Mouse (Mus musculus) heart, embryonic 13.5 days (tissue): ENCODE data around the gene Traf4. TPM values are rescaled to one million over a fixed set of nuclear protein-coding genes. Genes with fewer than 3 reads are reported as not detected.

Source experiments
- ATAC-seq: fragments of 200-750 bp; cut with Nextera tagmentation; 2 replicates; pipeline ENCODE4 v1.8.0; 2017; ENCODE audit warnings: moderate TSS enrichment; ENCODE audit not compliant: insufficient number of reproducible peaks, low FRiP score, low TSS enrichment; ENCODE audit errors: extremely low read depth
- H3K27ac ChIP-seq: fragments of 300-500 bp; sonication (generic); replicated peaks from 2 replicates; pipeline ENCODE4 v1.5.1; 2015; ENCODE audit warnings: moderate library complexity, mild to moderate bottlenecking, inconsistent platforms
- H3K27me3 ChIP-seq: fragments of 300-500 bp; sonication (generic); replicated peaks from 2 replicates; pipeline ENCODE4 v1.6.1; 2015; ENCODE audit warnings: mild to moderate bottlenecking, inconsistent platforms
- H3K36me3 ChIP-seq: fragments of 300-500 bp; sonication (generic); 2 replicates; pipeline ENCODE4 v1.6.1; 2015; ENCODE audit warnings: mild to moderate bottlenecking, inconsistent platforms
- H3K4me1 ChIP-seq: fragments of 300-500 bp; sonication (generic); 2 replicates; pipeline ENCODE4 v1.6.1; 2015; ENCODE audit warnings: inconsistent platforms
- H3K4me2 ChIP-seq: fragments of 300-500 bp; sonication (generic); 2 replicates; pipeline ENCODE4 v1.6.1; 2015; ENCODE audit warnings: inconsistent platforms, mild to moderate bottlenecking, moderate library complexity
- H3K4me3 ChIP-seq: fragments of 300-500 bp; sonication (generic); 2 replicates; pipeline ENCODE4 v1.5.1; 2015; ENCODE audit warnings: moderate library complexity, mild to moderate bottlenecking, inconsistent platforms
- H3K9ac ChIP-seq: fragments of 300-500 bp; sonication (generic); 2 replicates; pipeline ENCODE4 v1.6.1; 2015; ENCODE audit warnings: inconsistent platforms, mild to moderate bottlenecking, moderate library complexity
- H3K9me3 ChIP-seq: fragments of 300-500 bp; sonication (generic); 2 replicates; pipeline ENCODE4 v1.6.1; 2016; ENCODE audit warnings: inconsistent platforms
- WGBS: fragments of 180-500 bp; shearing (Covaris S2); methylation state at CpG from one replicate; pipeline ENCODE4 v1.1.7; 2015; ENCODE audit warnings: mixed read lengths; 5-methylcytosine and 5-hydroxymethylcytosine counted together
- polyA plus RNA-seq: library from polyadenylated mRNA; unstranded; fragments of >200 nt; fragmentation: Nextera tagmentation; extraction: Ambion mirVana; gene quantifications from 2 replicates; pipeline ENCODE4 v1.2.1, GENCODE M21; 2015

The Traf4 gene
- polyA plus RNA-seq, 1 experiment from 2014 or later = 43.0 TPM

DNA sequence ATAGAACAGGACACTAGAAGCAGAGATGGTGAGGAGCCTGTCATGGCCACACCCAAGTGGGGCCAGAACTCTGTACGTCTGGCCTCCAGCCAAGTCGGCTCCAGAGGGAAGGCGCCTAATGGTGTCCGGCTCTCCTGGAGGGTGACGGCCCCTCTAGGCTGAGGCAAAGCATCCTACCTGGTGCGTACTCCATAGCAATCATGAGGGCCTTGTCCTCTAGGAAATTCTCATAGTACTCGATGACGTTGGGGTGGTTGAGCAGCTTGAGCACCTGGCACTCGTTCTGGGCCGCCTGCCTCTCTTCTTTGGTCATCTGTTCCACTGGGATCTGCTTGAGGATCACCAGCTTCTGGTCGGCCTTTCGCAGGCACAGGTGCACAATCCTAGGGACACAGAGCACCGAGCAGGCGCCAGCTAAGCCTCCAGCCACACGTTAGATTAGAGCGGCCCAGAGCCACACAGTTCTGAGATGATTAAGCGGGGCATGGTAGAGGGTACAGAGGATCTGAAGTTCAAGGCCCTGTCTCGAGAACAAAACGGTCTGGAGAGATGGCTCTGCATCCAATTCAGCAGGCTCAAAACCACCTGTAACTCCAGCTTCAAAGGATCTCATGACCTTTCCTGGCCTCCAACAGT is 7.5 kb upstream of the Traf4 start:
- peaks cover 17% of the 10 kb centered on the region for H3K36me3 ChIP-seq
- H3K4me3 ChIP-seq = no peak overlapping the region
- no peak overlapping the region for H3K4me2 ChIP-seq
- H3K9me3 ChIP-seq = no peaks in the 10 kb centered on the region
- H3K9ac ChIP-seq = peak overlapping the region; percentile 39; the same call in 1 of the 2 replicates
- H3K27me3 ChIP-seq = no peaks in the 10 kb centered on the region
- no peak overlapping the region for H3K27ac ChIP-seq
- peaks cover 37% of the 10 kb centered on the region for H3K4me1 ChIP-seq
- 75% methylated on average over 19 of the region's 19 CpGs for WGBS
- no peak for ATAC-seq

DNA sequence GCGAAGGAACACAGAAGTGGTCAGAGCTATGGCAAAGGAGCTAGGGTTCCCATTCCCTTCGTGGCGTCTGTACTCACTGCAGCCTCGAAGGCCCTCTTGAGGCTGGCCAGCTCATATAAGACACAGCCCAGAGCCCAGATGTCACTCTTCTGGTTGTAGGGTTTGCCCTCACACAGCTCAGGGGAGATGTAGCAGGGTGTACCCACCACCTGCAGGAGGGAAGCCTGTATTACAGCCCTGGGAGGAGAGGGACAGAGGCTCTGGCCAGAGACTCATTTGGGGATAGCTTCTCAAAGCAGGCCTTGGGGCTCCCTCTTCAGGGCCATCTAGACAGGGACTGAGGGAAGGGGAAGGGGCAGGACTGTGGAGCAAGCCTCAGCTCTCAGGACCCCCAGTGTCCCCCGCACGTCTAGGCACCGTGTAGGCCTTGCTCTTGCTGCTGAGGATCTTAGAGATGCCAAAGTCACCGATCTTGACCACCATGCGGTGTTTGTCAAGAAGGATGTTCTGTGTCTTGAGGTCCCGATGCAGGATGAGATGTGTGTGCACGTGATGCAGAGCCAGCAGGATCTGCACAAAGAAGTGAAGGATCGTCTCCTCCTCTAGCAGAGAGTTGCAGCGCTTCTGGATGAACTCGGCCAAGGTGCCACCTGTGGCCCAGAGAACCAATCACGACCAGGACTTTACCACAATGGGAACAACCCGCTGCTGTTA is 6.8 kb upstream of the Traf4 start:
- H3K4me2 ChIP-seq = no peak overlapping the region
- ATAC-seq = no peak
- H3K27ac ChIP-seq = no peak overlapping the region
- H3K9me3 ChIP-seq = no peaks in the 10 kb centered on the region
- no peak overlapping the region for H3K9ac ChIP-seq
- peaks cover 17% of the 10 kb centered on the region for H3K36me3 ChIP-seq
- H3K4me3 ChIP-seq = no peak overlapping the region
- peaks cover 32% of the 10 kb centered on the region for H3K4me1 ChIP-seq
- no peaks in the 10 kb centered on the region for H3K27me3 ChIP-seq
- WGBS = 76% methylated on average over 16 of the region's 16 CpGs

DNA sequence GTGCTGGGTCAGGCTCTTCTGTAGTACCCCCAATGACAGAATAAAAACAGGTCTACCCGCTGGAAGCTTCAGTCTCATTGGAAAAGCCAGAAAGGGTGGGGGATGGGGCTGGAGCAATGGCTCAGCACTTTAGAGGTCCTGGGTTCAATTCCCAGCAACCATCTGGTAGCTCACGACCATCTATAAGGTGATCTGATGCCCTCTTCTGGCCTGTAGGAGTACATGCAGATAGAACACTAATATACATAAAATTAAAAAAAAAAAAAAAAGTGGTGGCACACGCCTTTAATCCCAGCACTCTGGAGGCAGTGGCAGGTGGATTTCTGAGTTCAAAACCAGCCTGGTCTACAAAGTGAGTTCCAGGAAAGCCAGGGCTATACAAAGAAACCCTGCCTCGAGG is 5.9 kb upstream of the Traf4 start:
- H3K27me3 ChIP-seq = no peaks in the 10 kb centered on the region
- H3K4me2 ChIP-seq = no peak overlapping the region
- H3K36me3 ChIP-seq = peaks cover 17% of the 10 kb centered on the region
- H3K9me3 ChIP-seq = no peaks in the 10 kb centered on the region
- no peak overlapping the region for H3K9ac ChIP-seq
- no peak overlapping the region for H3K4me3 ChIP-seq
- 70% methylated on average over 4 of the region's 4 CpGs for WGBS
- H3K4me1 ChIP-seq = peaks cover 36% of the 10 kb centered on the region
- no peak for ATAC-seq
- no peak overlapping the region for H3K27ac ChIP-seq

DNA sequence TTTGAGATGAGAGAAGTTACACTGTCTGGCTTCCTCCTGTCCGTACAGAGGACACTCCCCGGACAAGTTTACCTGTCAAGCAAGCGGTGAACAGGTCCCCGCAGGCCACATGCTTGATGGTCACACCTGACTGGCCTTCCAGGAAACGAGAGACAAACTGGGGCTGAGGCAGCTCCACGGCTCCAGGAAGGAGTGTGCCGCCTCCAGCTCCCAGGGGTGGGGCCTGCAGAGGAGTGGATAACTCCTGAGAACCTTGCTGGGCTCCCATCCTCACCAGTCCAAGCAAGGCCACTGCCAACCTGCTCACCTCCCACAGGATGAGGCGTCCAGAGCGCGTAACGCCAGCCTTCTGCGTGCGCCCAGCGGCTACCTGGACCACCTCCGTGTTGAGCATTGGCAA is 4.9 kb upstream of the Traf4 start:
- Histone ChIP-seq H3K9ac (no peak overlapping the region), H3K36me3 (peaks cover 17% of the 10 kb centered on the region), H3K4me2 (no peak overlapping the region), H3K4me3 (no peak overlapping the region), H3K4me1 (peaks cover 37% of the 10 kb centered on the region), H3K27ac (no peak overlapping the region), H3K9me3 (no peaks in the 10 kb centered on the region), H3K27me3 (no peaks in the 10 kb centered on the region)
- ATAC-seq = no peak
- WGBS = 85% methylated on average over 15 of the region's 15 CpGs

DNA sequence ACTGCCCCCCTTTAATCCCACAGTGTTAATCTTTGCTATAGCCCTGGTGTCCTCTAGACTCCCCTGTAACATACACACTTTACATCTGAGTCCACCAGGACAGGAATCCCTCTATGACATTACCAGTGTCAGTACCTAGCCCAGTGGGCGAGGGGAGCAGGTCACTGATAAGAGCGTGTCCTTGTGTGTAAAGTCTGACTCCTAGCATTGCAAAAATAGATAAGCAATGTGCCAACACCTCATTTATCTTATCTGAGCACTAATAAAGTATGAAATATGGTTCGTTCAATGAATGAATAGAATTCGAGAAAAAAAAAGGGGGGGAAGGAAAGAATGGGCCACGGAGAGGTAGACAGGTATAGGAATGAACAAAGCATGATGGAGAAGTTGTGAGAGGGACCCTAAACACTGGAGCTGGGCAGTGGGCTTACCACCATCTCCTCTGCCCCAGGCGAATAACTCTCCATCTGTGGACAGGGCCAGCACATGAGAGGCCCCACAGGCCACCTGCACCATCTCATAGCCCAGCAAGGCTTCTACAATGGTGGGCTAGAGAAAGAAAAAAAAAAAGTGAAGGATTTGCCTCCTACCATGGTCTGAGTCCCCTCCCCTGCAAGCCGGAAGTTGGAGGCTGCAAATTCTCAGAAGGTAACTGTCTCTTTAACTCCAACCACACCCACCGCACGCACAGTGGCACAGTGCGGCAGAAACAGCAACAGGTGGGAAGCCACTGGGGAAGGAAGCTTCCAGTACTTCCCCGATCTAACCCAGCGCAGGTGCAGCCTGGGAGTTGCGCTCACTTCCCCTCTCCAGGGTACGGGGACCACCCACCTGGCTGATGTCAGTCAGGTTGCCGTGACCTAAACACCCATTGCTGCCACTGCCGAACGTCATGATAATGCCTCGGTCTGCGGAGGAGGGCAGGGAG is 3.4 kb upstream of the Traf4 start:
- ATAC-seq = no peak
- no peak overlapping the region for H3K27ac ChIP-seq
- H3K27me3 ChIP-seq = no peaks in the 10 kb centered on the region
- peaks cover 17% of the 10 kb centered on the region for H3K36me3 ChIP-seq
- no peak overlapping the region for H3K9ac ChIP-seq
- no peaks in the 10 kb centered on the region for H3K9me3 ChIP-seq
- no peak overlapping the region for H3K4me3 ChIP-seq
- WGBS = 57% methylated on average over 19 of the region's 19 CpGs
- peak overlapping the region; percentile 32; the same call in 1 of the 2 replicates for H3K4me2 ChIP-seq
- H3K4me1 ChIP-seq = peaks cover 30% of the 10 kb centered on the region

DNA sequence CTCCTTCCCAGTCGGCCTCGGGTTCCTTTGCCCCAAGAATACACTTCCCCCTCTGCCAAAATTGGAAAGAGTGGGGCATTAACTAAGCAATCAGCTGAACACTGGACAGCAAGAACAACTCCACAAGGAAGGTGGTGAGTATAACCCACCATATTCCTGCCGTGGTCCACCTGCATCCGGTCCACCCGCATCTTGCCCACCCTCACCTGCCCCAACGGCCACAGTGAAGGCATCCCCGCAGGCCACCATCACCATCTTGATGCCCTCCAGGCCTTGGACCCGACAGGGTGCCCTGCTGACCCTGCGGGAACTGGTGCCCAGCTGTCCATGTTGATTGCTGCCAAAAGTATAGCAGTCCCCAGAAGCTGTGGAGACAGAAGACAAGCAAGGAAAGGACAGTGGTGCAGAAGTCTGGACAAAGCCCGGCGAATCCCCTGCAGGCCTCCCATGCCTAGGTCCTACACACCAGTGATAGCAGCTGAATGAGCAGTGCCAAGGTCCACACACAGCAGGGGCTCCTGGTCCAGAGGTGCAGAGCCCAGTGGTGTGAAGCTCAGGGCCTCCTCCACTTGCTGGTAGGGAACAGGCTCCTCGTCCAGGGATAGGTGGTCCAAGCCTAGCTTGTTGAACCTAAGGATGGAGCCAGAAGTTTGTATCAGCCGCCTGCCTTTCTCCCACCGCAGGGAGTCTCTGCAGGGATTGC is 2.0 kb upstream of the Traf4 start:
- Histone ChIP-seq H3K4me3 (no peak overlapping the region), H3K4me1 (peaks cover 38% of the 10 kb centered on the region), H3K9ac (no peak overlapping the region), H3K27me3 (no peaks in the 10 kb centered on the region), H3K4me2 (no peak overlapping the region), H3K36me3 (peaks cover 16% of the 10 kb centered on the region), H3K27ac (no peak overlapping the region), H3K9me3 (no peaks in the 10 kb centered on the region)
- ATAC-seq = no peak
- 86% methylated on average over 14 of the region's 14 CpGs for WGBS

DNA sequence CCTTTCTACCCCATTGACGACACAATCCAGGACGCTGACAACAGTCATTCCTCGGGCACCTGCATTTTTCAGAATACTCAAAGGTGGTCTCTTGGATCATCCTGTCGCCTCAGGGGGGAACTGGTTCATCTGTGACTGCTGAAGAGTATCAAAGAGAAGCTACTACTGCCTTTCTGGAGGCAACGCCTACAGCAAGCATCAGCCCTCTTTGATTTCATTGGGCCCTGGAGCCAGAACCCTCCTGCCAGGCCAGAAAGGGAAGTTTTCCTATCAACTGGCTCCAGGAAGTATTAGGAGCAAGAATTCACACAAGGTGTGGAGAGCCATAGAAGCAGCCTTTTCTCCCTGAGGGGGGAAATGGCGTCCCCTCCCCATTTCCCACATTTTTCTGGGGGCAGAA is 1.3 kb upstream of the Traf4 start:
- H3K4me3 ChIP-seq = no peak overlapping the region
- H3K9ac ChIP-seq = no peak overlapping the region
- WGBS = 66% methylated on average over 6 of the region's 6 CpGs
- no peaks in the 10 kb centered on the region for H3K27me3 ChIP-seq
- H3K4me2 ChIP-seq = no peak overlapping the region
- H3K4me1 ChIP-seq = peaks cover 39% of the 10 kb centered on the region
- H3K36me3 ChIP-seq = peaks cover 16% of the 10 kb centered on the region
- no peak overlapping the region for H3K27ac ChIP-seq
- ATAC-seq = no peak
- H3K9me3 ChIP-seq = no peaks in the 10 kb centered on the region

DNA sequence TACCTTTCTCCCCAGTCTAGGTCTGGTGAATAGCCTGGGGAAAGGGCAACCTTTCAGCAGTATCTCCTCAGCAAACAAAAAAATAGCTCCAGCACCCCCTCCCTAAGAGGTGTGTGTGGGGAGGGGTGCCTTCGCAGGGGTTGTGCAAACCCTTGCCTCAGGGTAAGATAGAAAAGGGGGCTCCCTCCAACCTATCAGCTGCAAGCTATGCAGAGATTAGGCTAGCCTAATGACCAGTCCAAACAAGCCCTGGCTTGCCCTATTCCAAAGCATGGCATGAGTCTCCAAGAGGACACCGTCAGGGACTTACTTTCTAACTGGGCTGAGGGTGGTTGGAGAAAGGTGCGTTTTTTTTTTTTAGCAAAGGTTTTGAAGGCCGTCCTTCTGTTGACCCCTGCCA is 772 bp upstream of the Traf4 start:
- Histone ChIP-seq H3K27ac (peak overlapping the region; percentile 96), H3K9ac (peak overlapping the region; percentile 94), H3K4me1 (peaks cover 39% of the 10 kb centered on the region), H3K36me3 (peaks cover 18% of the 10 kb centered on the region), H3K4me2 (peak overlapping the region; percentile 80), H3K27me3 (no peaks in the 10 kb centered on the region), H3K4me3 (peak overlapping the region; percentile 84), H3K9me3 (no peaks in the 10 kb centered on the region)
- 46% methylated on average over 4 of the region's 4 CpGs for WGBS
- ATAC-seq = no peak

DNA sequence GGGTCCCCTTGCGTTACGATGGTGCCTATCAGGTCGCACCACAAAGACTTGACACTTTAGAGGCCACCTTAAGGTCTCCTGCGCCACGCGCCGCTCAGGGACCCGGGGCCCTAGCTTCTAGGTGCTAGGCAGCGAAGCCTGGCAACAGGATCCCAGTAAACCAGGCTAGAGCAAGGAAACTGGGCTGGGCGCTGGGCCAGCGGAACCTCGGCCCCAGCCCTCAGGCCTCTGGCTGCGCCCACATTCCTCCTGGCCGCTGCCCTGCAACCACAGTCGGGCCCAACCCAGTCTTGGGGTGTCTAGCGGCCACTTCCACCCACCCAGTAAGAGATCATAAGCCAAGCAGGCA is 346 bp upstream of the Traf4 start:
- Histone ChIP-seq H3K9me3 (no peaks in the 10 kb centered on the region), H3K4me2 (peak overlapping the region; percentile 80), H3K4me1 (peaks cover 39% of the 10 kb centered on the region), H3K4me3 (peak overlapping the region; percentile 84), H3K27me3 (no peaks in the 10 kb centered on the region), H3K27ac (peak overlapping the region; percentile 96), H3K36me3 (peaks cover 18% of the 10 kb centered on the region), H3K9ac (peak overlapping the region; percentile 94)
- peak; percentile 14; the same call in 1 of the 2 replicates for ATAC-seq
- WGBS = 1% methylated on average over 16 of the region's 16 CpGs

DNA sequence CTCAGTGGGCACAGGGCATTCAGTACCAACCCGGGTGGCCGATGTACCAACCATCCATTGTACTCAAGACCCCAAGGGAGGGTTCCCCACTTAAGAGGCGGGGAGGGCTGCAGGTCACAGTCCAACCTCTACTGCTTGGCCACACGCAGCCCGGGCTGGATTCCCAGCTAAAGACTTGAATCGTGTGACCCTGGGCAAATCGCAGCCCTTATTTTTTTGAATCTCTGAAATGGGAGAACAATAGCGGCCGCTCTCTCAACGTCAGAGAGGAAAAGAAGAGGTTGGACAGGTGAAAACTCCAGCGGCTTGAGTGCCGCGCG is 825 bp downstream of the Traf4 start:
- ATAC-seq = no peak
- H3K4me2 ChIP-seq = peak overlapping the region; percentile 80
- H3K4me3 ChIP-seq = peak overlapping the region; percentile 84
- no peaks in the 10 kb centered on the region for H3K27me3 ChIP-seq
- H3K9ac ChIP-seq = peak overlapping the region; percentile 94
- H3K4me1 ChIP-seq = peaks cover 41% of the 10 kb centered on the region
- peak overlapping the region; percentile 96 for H3K27ac ChIP-seq
- H3K9me3 ChIP-seq = no peaks in the 10 kb centered on the region
- under 1% methylated on average over 14 of the region's 14 CpGs for WGBS
- peaks cover 30% of the 10 kb centered on the region for H3K36me3 ChIP-seq
